Mouse (Mus musculus): Measurements from ENCODE around the gene Narfl.

The Narfl gene

DNA sequence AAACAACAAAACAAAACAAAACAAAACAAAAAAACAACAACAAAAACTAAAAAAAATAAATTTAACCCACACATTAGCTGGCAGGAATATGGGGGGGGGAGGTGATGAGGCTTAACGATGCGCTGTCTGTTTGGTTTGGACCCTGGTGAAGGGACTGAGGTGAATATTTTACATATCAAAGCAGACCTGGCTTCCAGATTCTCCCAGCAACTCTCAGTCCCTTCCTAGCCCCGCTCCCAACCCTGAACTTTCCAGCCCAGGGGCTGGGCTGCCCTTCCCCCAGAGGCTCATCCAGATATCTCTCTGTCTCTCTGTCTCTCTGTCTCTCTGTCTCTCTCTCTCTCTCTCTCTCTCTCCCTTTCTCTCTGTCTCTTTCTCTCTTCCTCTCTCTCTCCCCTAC, 11.0 kb upstream of the Narfl start:
- no peak for DNase-seq (ENCODE audit: low read depth, low spot score)

DNA sequence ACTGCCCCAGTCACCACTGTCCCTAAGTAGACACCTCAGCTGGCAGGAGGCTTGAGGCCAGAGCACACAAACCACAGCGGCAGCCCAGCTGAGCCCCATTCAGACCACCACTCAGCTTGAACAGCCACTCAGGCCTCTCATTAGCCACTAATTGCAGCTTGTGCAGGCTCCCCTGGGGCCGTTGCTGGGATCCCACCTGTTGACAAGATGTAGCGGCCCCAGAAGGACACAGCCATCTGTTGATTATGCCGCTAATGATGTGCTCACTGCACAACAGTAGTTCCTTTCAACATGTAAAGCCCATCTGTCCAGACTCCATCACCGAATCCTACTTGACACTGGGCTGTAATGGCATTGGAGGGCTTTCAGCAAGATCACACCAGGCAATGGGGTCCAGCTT, 7.7 kb upstream of the Narfl start:
- DNase-seq (ENCODE audit: low read depth, low spot score): no peak

DNA sequence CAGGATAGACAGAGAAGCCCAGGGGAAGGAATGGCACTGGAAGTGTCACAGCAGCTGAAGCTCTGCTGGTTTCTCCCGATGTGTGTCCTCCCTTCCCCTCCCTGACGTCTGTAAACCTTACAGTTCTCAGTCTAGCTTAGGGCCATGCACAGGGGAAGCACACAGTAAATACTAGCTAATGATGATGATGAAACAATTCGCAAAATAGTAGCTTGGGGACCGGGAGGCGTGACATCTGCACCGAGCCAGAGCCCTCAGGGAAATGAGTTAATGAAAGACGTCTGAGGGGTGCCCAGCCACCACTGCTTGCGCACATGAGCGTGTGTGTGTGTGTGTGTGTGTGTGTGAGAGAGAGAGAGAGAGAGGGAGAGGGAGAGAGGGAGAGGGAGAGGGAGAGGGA, 4.2 kb upstream of the Narfl start:
- DNase-seq (ENCODE audit: low read depth, low spot score): no peak

GRCm38 (mm10) chr17:25775318-25776062, 1.9 kb downstream of the Narfl start:
- DNase-seq (ENCODE audit: low read depth, low spot score): no peak

DNA sequence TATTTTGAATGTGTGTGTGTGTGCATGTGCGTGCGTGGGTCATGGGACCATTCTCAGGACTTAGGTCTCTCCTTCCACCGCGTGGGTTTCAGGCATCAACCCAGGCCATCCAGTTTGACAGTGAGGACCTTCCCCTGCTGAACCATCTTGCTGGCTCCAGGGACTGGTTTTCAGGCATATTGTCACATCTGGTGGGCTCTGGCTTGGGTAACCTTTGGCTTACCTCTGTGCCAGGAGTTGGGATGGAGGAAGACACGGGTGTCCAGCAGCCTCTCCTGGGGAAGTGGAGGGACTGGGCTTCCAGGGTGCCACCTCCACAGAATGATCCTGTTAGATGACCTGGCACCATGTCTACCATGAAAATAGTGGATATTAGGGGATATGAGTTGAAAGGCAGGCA, 4.4 kb downstream of the Narfl start:
- DNase-seq (ENCODE audit: low read depth, low spot score): no peak

DNA sequence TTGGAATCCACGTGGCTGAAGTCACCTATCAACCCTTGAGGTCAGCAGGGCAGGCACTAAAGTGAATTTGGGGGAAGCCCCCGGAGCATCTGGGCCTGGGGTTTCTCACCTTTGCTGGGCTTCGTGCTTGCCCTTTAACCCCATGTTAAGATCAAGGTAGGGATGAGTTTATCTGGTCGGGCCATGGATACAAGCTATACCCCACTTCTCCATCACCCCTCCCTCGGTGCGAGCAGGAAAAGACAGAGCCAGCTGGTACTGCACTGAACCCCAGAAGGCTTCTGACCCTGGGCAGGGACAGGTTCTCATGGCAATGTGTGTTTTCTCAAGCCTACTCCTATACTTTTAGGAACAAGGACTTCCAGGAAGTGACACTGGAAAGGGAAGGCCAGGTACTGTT, 7.8 kb downstream of the Narfl start:
- DNase-seq (ENCODE audit: low read depth, low spot score): no peak

GRCm38 (mm10) chr17:25783086-25783485, 9.5 kb downstream of the Narfl start:
- DNase-seq (ENCODE audit: low read depth, low spot score): no peak

- DNase-seq (ENCODE audit: low read depth, low spot score): no peak
Observed at GRCm38 (mm10) chr17:25783861-25784574, 10.4 kb downstream of the Narfl start.

- DNase-seq (ENCODE audit: low read depth, low spot score): peak; percentile 94
Observed at GRCm38 (mm10) chr17:25785281-25785745, 11.7 kb downstream of the Narfl start, which contains the start of gene Haghl. Gene Haghl (minus strand): TSS chr17:25785673.

DNA sequence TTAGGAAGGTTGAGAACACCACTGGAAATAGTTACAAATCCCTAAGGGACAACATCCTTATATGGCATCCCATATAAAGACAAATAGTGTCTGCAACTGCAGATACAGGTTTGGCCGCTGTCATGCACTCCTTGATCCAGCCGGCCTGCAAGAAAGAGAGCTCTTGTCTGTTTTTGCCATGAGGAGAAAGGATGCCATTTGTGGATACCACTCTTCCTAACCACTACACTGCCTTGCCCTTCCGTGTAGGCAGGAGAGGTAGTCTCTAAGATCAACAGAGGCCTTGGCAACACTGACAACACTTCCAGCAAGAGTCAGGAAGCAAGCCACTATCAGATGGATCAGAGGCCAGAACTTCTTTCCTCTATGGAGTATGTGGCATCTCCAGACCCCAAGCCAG, 12.7 kb downstream of the Narfl start, which contains the start of gene Ccdc78:
Gene Ccdc78 (plus strand): TSS at position 301 of the 400 bp plus-strand sequence.
- no peak for DNase-seq (ENCODE audit: low read depth, low spot score)

DNA sequence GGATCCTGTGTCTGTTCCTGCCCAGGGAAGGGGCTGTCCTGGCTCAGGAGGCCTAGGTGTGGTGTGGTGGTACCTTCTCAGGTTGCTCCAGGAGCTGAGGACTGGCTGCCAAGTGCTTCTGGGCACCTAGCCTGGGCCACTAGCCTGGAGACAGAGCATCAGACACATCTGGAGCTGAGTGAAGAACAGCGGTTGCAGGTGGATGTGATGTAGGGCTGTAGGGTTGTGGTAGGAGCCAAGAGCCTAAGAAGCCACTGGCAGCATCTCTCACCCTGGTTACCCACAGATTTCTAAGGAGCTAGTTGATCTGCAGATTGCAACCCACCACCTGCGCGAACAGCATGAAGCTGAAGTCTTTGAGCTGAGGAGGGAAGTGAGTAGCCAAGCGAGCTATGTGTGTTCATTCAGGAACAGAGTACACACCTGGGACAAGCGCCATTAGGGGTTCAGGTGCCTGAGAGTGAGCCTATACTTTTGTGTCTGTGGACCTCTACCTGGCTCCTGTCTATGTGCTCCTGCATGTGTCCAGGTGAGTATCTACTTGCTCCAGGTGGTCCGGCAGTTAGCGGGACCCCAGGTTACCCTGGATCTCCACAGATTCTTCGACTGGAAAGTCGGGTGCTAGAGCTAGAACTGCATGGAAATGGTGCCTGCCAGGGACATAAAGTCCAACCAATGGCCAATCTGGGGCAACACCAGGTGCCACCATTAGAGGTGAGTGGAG, 13.4 kb downstream of the Narfl start:
- no peak for DNase-seq (ENCODE audit: low read depth, low spot score)

DNA sequence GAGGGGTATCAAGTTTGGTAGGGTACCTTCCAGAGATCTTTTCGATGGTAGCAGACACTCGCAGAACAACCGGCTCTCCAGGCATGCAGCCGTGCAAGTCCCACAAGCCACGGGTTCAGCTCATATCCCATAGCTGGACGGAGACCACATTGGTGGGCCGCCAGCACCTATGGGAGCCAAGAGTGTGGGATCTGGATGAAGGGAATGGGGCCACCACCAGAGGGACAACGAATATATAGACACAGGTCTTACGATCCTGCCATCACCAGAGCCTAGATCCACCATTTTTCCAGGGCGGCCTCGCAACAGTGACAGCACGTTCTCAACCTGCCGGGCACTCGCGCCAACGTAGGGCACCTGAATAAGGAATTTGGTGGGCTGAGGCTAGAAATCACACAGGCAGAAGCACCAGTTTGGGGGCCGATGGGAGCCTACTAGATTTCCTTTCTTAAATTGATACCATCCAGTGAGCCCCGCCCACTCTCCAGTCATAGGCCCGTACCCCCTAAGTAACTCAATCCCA, 17.8 kb downstream of the Narfl start:
- no peak for DNase-seq (ENCODE audit: low read depth, low spot score)

GRCm38 (mm10) chr17:25791843-25792527, 18.4 kb downstream of the Narfl start:
- DNase-seq (ENCODE audit: low read depth, low spot score): peak; percentile 90

GRCm38 (mm10) chr17:25792615-25793014, 19.0 kb downstream of the Narfl start, which contains the start of gene Fam173a:
Gene Fam173a (minus strand): TSS chr17:25792901.
- DNase-seq (ENCODE audit: low read depth, low spot score): peak; percentile 88

DNA sequence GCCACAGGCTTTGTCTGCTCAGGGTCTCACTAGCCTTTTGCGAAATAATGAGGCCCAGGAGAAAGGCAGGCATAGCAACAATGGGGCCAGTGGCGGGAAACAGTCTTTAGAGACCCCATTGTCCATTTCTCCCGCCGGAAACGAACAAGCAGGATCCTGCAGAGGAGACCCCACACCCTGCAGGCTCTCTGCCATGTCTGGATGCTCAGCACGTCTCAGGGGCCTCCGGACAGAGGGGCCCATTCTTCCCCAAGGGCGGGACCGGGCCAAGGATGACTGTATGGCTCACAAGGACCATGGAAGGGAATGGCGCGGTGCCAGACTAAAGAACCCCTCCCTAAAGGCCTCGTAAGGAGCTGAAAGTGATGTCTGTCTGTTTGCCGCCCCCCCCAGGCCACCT, 20.6 kb downstream of the Narfl start:
- no peak for DNase-seq (ENCODE audit: low read depth, low spot score)

DNA sequence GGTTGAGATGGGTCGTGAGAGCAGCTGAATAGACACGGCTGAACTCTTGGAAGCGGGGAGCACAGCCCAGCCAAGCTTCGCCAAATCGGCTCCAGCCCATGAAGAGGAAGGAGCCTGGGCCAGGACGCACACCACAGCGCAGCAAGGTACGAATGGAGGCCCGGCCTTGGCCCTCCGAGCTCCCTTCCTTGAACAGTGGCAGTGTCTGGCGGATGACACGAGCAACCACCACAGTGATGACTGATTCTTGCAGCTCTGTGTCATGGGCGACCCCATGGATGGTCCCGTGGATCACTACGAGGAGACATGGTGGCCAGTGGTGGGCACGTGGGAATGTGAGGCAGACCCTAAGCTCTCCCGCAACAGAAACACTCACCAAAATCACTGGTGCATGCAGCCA, 21.4 kb downstream of the Narfl start:
- DNase-seq (ENCODE audit: low read depth, low spot score): no peak

- DNase-seq (ENCODE audit: low read depth, low spot score): no peak
Observed at GRCm38 (mm10) chr17:25795609-25796092, 22.1 kb downstream of the Narfl start, which contains the start of gene AC134908.4. Gene AC134908.4 (minus strand): TSS chr17:25795659.

GRCm38 (mm10) chr17:25796211-25796771, 22.7 kb downstream of the Narfl start:
- no peak for DNase-seq (ENCODE audit: low read depth, low spot score)

- DNase-seq (ENCODE audit: low read depth, low spot score): peak; percentile 84
Observed at GRCm38 (mm10) chr17:25796951-25797369, 23.4 kb downstream of the Narfl start, which contains the start of gene Metrn. Gene Metrn (minus strand): TSS chr17:25797136.

- DNase-seq (ENCODE audit: low read depth, low spot score): peak; percentile 82
Observed at GRCm38 (mm10) chr17:25801029-25801428, 27.5 kb downstream of the Narfl start.

Data from CD4-positive helper T cell, adult 2 months (primary cell).